Mouse (Mus musculus): ENCODE results near the gene Ssh2.
"Not testable (repeated sequence)": the region's sequence is repeated elsewhere in the genome, so short reads cannot be mapped to it uniquely, and the experiment has no call there.

Ssh2 gene

GRCm38 (mm10) chr11:77230765-77231164, 14.7 kb downstream of the Ssh2 start:
- no peak for DNase-seq (ENCODE audit: low read depth, low spot score)

DNA sequence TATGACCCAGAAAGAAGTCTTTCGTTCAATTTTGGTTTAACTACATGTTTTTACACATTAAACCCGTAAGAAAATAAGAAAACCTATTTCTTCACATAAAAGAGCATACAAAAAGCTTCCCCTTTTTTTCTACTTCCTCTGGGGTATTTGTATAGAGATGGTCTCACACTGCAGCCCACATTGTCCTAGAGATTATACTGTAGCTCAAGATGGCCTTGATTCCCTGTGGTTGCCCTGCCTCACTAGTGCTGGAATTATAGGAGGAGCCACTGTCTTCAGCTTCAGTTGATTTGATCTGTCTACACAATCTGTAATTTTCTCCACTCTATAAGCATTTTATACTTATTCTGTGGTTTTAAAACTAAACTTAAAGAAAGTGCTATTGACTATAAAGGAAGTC, 15.4 kb downstream of the Ssh2 start:
- no peak for DNase-seq (ENCODE audit: low read depth, low spot score)

GRCm38 (mm10) chr11:77235267-77235666, 19.2 kb downstream of the Ssh2 start:
- no peak for DNase-seq (ENCODE audit: low read depth, low spot score)

DNA sequence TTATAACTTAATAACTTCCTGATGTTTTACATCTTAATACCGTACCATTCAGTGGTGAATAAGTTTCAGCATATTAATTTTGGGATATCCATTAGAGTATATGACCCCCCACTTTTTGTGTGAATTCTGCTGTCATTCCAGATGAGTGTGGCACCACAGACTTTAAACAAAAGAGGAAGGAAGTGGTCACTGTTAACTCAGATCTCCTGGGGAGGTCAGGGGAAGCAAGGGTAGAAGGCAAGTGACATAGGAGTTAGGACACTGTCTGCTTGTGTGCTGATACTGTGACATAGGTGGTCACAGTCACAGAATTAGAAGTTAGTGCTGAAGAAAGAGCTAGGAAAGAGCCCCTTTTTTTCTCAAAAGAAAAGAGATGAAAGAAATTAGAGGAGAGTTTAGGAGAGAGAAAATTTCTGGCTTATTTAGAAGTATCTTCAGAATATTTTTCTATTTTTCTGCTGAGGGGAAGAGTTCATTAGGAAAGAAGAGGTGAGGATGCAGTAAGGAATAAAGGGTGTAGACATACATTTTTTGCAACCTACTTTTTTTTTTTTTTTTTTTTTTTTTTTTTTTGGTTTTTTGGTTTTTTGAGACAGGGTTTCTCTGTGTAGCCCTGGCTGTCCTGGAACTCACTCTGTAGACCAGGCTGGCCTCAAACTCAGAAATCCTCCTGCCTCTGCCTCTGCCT, 23.7 kb downstream of the Ssh2 start:
- DNase-seq (ENCODE audit: low read depth, low spot score) = no peak

- no peak for DNase-seq (ENCODE audit: low read depth, low spot score)
Measured at GRCm38 (mm10) chr11:77240466-77241246, 24.6 kb downstream of the Ssh2 start.

DNA sequence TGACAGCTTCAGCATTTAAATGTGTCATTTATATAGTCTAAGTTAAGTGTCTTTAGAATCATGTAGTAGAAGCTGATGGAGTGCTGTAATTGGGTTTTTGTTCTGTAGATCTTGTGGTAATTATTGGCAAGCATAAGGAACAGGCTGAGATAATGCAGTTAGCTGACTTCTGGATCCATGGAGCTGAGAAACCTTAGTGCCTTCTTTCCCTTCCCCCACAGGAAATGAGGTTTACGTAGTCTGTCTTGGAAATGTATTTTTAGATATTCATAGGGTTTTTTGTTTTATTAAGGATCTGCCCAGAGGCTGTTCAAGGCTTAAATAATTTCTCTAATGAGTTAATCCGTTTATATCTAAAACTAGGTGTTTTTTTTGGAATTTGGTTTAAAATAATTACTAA, 26.8 kb downstream of the Ssh2 start:
- no peak for DNase-seq (ENCODE audit: low read depth, low spot score)

- DNase-seq (ENCODE audit: low read depth, low spot score) = no peak
Measured at GRCm38 (mm10) chr11:77252826-77253225, 36.7 kb downstream of the Ssh2 start.

DNA sequence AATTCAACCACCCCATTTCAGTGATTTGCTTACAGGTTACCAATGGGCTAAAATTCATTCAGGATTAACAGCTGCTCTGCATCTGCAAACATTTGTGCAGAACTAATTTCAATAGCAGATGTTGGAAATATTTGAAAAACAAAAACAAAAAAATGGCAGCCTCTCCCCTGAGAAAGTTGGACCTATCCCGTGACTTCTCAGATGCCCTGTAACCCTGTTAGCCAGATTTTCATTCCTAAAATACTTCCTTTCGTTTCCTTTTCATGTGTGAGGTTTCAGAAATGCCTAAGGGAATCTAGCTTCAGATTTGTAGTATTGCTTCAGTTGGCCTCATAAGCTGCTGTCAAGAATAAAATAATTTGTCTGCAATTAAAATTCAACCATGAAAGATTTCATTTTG, 43.4 kb downstream of the Ssh2 start:
- DNase-seq (ENCODE audit: low read depth, low spot score) = no peak

GRCm38 (mm10) chr11:77267401-77267800, 51.3 kb downstream of the Ssh2 start:
- DNase-seq (ENCODE audit: low read depth, low spot score) = no peak

DNA sequence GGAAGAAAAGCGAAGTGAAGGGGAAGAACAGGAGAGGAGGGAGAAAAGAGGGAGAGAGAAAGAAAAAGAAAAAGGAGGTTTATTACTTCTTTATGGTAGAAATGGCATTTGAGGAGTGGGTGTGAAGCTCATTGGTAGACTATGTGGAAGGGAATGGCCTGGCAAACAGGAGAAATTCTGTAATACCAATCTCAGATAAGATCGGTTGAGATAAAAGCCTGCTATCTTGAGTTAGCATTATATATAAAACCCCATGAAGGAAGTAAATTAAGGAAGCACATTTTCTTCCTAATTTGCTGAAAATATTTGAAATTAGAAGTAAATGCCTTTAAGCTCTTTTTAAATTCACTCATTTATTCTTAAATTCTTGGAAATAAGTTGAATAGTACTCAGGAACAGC, 59.9 kb downstream of the Ssh2 start:
- DNase-seq (ENCODE audit: low read depth, low spot score) = no peak

DNA sequence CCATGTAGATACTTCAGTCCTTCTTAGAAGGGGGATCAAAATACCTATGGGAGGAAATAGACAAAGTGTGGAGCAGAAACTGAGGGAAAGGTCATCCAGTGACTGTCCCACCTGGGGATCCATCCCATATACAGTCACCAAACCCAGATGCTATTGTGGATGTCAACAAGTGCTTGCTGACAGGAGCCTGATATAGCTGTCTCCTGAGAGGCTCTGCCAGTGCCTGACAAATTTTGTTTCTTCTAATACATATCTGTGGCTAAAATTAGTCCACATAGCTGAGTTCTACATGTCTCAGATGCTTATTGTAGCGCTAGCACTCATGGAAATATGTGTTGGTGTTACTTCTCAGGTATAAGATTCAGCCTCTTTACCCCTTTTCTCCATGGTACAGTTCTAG, 62.5 kb downstream of the Ssh2 start:
- DNase-seq (ENCODE audit: low read depth, low spot score) = not testable (repeated sequence)

GRCm38 (mm10) chr11:77280219-77280618, 64.1 kb downstream of the Ssh2 start:
- no peak for DNase-seq (ENCODE audit: low read depth, low spot score)

GRCm38 (mm10) chr11:77291447-77291846, 75.4 kb downstream of the Ssh2 start:
- no peak for DNase-seq (ENCODE audit: low read depth, low spot score)

DNA sequence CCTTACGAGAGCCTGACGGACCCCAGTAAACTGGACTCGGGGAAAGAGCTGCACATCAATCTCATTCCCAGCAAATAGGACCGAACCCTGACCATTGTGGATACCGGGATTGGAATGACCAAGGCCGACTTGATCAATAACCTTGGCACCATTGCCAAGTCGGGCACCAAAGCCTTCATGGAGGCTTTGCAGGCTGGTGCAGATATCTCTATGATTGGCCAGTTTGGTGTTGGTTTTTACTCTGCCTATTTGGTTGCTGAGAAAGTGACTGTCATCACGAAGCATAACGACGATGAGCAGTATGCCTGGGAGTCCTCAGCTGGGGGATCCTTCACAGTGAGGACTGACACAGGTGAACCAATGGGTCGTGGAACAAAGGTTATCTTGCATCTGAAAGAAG, 77.6 kb downstream of the Ssh2 start:
- not testable (repeated sequence) for DNase-seq (ENCODE audit: low read depth, low spot score)

GRCm38 (mm10) chr11:77297246-77297645, 81.2 kb downstream of the Ssh2 start:
- DNase-seq (ENCODE audit: low read depth, low spot score) = no peak

GRCm38 (mm10) chr11:77307205-77307604, 91.1 kb downstream of the Ssh2 start:
- DNase-seq (ENCODE audit: low read depth, low spot score) = no peak

GRCm38 (mm10) chr11:77308533-77308932, 92.4 kb downstream of the Ssh2 start:
- peak; percentile 36 for DNase-seq (ENCODE audit: low read depth, low spot score)

DNA sequence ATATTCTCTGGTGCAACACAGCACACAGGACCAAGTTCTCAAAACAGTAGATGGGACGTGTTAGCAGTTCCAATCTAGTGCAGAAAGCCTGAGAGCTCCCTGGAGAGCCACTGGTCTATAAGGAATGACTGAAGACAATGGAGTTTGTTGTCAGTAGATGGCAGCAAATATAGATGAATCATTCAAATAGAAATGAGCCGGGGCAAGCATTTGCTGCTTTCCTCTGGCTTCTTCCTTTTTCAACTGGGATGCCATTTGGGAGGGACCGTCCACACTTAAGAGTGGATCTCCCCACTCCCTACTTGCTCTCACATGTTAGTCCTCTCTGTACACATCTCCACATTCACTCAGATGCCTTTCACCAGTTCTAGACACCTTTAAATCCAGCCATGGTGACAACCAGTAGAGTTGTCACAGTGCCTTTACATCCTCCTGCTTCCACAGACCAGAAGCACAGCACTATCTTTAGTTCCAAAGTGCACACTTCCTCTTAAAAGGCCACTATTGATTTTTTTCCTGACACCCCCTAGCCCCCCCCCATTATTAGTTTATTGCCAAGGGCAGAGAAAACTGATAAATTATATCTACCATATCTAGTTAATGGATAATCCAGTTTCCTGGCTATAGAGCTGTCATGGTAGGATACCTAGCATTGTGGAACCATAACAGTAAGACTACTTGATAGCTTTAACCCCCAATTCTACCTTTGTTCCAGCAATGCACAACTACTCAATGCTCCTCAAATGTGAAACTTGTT, 101.8 kb downstream of the Ssh2 start:
- DNase-seq (ENCODE audit: low read depth, low spot score) = peak; percentile 4

GRCm38 (mm10) chr11:77318478-77319118, 102.5 kb downstream of the Ssh2 start:
- DNase-seq (ENCODE audit: low read depth, low spot score) = no peak

GRCm38 (mm10) chr11:77321214-77321613, 105.1 kb downstream of the Ssh2 start:
- no peak for DNase-seq (ENCODE audit: low read depth, low spot score)

DNA sequence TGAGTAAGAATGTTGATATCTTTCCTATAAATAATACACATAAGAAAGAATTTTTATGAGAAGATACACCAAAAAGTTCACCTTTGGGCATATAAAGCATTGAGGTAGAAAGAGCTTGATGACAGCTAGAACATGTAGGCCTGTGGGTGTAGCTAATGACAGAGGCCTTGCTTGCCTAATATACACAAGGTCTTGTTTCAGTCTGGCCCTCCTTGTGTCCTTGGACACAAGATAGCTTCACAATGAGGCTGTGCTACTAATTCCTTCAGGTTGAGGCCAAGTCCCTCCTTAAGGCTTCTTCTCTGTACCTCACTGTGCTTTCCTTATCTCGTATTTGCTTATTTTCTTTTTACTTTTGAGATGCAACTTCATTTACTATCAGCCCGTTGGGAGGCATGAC, 114.4 kb downstream of the Ssh2 start:
- DNase-seq (ENCODE audit: low read depth, low spot score) = no peak

GRCm38 (mm10) chr11:77347273-77347672, 131.2 kb downstream of the Ssh2 start:
- no peak for DNase-seq (ENCODE audit: low read depth, low spot score)

All from embryo, embryonic 11.5 days (tissue).